Mouse (Mus musculus) lung, postnatal 36 days (tissue): ENCODE results near the gene Grpel1.

Source experiments
- DNase-seq: peaks from one replicate; pipeline ENCODE4 v3.0.0; 2022; ENCODE audit warnings: mixed read lengths

The Grpel1 gene

DNA sequence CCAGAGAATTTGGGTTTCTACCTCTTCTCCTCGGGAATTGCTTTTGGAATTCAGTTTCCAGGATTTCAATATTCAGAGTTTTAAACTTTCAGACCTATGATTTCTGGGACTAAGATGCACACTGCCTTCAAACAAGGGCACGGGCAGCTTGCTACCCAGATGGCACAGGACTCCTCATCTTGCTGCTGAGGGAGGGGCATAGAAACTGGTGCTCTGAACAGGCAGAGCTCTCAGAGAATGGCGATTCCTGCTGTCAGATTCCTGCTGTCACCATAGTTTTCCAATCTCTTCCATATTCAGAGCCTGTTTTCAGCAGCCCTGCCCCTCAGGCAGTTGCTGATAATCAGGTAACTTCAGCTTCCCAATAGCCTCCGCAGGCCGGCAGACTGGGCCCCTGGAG, 50.8 kb downstream of the Grpel1 start:
- no peak for DNase-seq

DNA sequence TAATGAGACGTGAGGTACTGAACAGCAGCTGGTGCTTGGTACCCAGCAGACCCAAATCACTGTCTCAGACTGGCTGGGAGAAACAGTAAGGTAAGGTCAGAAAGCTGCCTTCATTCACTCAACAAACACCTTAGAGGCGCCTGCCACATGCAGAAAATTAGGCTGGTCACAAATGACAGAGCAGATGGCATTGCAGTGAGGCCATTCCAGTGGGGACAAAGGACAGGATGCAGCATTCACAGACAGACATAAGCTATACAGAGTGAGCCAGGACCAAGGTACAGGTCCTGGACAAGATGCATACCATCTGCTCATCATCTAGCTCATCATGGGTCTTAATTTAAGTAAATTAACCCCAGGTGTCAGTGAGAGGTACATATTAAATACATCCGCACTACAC, 52.8 kb downstream of the Grpel1 start:
- no peak for DNase-seq

DNA sequence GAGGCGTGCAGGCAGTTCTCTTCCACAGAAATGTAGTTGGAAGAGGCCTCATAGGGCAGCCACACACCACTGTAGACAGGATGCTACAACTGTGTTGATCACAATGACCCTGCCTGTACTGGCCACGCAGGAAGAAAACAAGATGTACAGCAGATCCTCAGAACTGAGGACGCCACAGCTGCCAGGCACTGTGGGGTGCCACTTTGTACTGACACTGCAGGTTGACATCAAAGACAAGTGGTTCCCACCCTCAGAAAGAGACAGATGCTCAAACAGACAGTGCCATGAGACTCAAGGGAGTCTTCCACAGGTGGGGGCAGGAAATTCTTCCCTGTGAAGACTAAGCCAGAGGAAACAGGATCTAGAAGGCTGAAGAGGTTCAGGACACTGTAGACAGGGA, 55.0 kb downstream of the Grpel1 start:
- no peak for DNase-seq

DNA sequence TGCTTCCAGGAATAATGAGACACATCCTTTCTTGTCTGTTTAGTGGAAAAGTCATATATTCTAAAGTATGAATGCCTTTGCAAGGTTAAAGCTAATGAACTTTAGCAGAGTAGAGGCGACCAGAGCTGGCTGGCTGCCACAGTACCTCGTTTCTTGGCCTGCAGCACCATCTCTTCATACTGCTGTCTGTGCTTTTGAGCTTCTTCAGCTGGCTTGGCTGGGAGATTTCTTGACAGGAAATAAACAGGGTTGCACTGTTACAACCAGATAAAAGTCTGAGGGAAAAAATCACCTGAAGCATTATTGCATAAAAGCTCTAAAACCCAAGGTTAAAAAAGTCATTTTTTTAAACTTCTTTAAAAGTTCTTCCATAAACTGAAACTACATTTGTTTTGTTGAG, 58.0 kb downstream of the Grpel1 start:
- no peak for DNase-seq

DNA sequence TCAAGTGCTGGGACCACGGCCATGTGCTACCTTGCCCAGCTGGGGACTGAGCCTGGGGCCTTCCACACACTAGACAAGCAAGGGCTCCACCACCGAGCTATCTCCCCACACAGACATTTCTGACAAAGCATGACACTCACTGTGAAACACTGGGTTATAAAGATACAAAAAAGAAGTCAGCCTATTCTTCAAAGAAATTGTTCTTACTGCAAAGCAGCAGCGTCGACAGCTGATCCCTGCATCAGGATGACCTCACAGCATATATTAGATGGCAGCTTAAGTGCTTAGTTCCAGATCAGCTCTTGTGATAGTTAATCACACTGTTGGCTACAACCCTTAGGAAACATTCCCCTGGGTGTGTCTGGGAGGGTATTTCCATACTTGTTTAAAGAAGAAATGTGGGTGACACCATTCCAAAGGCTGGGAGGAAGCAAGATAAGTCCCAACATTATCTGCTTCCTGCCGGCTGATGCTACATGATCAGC, 58.5 kb downstream of the Grpel1 start:
- no peak for DNase-seq
